Mouse (Mus musculus) pancreas, adult 10 weeks (tissue): ENCODE data around the gene Cyp2j6. TPM values are rescaled to one million over a fixed set of nuclear protein-coding genes. Genes with fewer than 3 reads are reported as not detected.

Experiments used
- polyA plus RNA-seq: library from polyadenylated mRNA; stranded (reverse); fragments of 350-450 nt; fragmentation: Illumina TruSeq; extraction: RNeasy Lipid Tissue Mini Kit (QIAGEN cat#74804); gene quantifications from one replicate; pipeline ENCODE4 v1.2.3, GENCODE M21; 2015; ENCODE audit warnings: low read depth, low replicate concordance; ENCODE audit not compliant: insufficient read depth

Gene Cyp2j6
- 3.6 TPM for polyA plus RNA-seq

DNA sequence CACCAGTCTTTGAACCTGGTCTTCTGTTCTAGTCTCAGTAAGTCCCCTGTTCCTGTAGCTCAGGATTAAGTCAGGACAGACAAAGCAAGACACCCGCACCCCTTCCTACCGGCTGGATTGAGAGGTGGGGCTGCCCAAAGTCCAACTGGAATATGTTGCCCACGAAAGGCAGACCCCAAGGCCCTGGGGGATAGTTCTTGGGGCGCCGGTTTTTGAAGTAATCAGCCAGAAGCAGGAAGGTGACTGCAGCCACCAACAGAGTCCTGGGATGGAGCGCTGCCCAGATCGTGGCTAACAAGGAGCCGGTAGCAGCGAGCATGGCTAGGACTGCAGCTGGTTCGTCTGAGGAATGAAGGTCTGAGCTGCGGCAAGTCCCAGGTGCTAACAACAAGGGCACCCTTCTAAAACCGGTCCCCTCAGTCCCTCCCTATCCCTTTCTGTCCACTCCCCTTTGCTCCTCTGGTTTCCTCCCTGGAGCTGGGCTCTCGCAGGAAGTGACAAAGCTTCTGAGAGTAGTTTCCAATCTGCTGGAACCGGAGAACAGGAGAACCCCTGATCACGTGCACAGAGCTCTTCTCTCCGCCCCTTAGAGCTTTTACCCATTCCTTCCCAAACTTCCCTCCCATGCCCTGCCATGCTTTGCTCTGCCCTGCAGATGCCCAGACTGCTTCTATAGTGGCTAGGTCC lies at the start of gene Cyp2j6:
Gene Cyp2j6 (minus strand): TSS at position 529 of the 687 bp plus-strand sequence.

GRCm38 (mm10) chr4:96590911-96591790 lies 37.7 kb upstream of the Cyp2j6 start, which contains the start of gene Cyp2j9:
Cyp2j9 (minus strand) TSS chr4:96591578.

GRCm38 (mm10) chr4:96507286-96507685 lies 46.2 kb downstream of the Cyp2j6 start, which contains the start of gene Cyp2j8:
Cyp2j8 (minus strand) TSS chr4:96507386.

Other genes with a start within 250 kb of the Cyp2j6 start
- not detected for gene Cyp2j11, start 205.0 kb downstream of the Cyp2j6 start, polyA plus RNA-seq
- not detected for gene Cyp2j8, start 46.3 kb downstream of the Cyp2j6 start, polyA plus RNA-seq
- 1.9 TPM for gene Cyp2j9, start 37.9 kb upstream of the Cyp2j6 start, polyA plus RNA-seq
- not detected for gene Cyp2j5, start 110.5 kb upstream of the Cyp2j6 start, polyA plus RNA-seq
- gene Gm12695, start 231.5 kb upstream of the Cyp2j6 start, polyA plus RNA-seq: not detected